Mouse (Mus musculus) c-Kit-negative CD71-positive TER-119-positive erythroid progenitor cells, embryonic 14.5 days (primary cell): Measurements from ENCODE around the gene Nme4.

Source experiments
- DNase-seq: peaks from one replicate; pipeline ENCODE4 v3.0.0-alpha.2; 2013; ENCODE audit warnings: low read depth, low spot score

Nme4 gene

GRCm38 (mm10) chr17:26068024-26068830 is 27.2 kb downstream of the Nme4 start:
- no peak for DNase-seq

- DNase-seq = no peak
Observed at GRCm38 (mm10) chr17:26066488-26067020, 28.8 kb downstream of the Nme4 start.

GRCm38 (mm10) chr17:26064916-26065315 is 30.5 kb downstream of the Nme4 start:
- DNase-seq = no peak

- DNase-seq = no peak
Observed at GRCm38 (mm10) chr17:26057787-26058567, 37.4 kb downstream of the Nme4 start.

- no peak for DNase-seq
Observed at GRCm38 (mm10) chr17:26057278-26057677, 38.1 kb downstream of the Nme4 start.

- DNase-seq = no peak
Observed at GRCm38 (mm10) chr17:26055164-26055563, 40.2 kb downstream of the Nme4 start.

- DNase-seq = no peak
Observed at GRCm38 (mm10) chr17:26054133-26054845, 41.1 kb downstream of the Nme4 start.

- DNase-seq = no peak
Observed at GRCm38 (mm10) chr17:26052706-26053105, 42.7 kb downstream of the Nme4 start.

GRCm38 (mm10) chr17:26052074-26052473 is 43.3 kb downstream of the Nme4 start:
- no peak for DNase-seq

- DNase-seq = no peak
Observed at GRCm38 (mm10) chr17:26048118-26048517, 47.3 kb downstream of the Nme4 start.

GRCm38 (mm10) chr17:26046253-26046997 is 49.0 kb downstream of the Nme4 start:
- no peak for DNase-seq

GRCm38 (mm10) chr17:26045285-26045684 is 50.1 kb downstream of the Nme4 start:
- no peak for DNase-seq

- no peak for DNase-seq
Observed at GRCm38 (mm10) chr17:26043249-26043636, 52.2 kb downstream of the Nme4 start.

- DNase-seq = no peak
Observed at GRCm38 (mm10) chr17:26042599-26043248, 52.7 kb downstream of the Nme4 start.
